In the genomic region with DNA sequence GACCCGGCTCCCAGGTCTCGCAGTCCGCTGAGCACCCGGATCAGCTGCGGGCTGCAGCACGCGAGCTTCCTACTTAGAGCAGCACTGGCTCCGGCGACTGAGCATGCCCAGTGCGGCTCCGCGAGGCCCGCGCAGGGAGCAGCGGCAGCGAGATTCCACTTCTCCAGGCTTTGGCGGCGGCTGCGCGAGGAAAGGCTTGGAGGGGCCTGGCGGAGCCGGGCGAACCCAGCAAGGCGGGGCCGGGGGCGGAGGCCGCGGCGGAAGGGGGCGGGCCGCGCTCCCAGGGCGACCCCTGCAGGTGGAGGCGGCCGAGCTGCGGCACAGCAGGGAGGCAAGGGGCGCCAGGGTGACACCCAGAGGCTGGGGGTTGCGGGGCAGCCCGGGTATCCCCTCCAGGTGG, we compare ENCODE assay signal across 8 mouse cellular contexts. TPM values are rescaled to one million over a fixed set of nuclear protein-coding genes. Genes with fewer than 3 reads are reported as not detected.
DNase-seq lines count a peak whose midpoint lies in the region; ATAC-seq lines count a peak whose summit lies in the region.

Apbb2 (minus strand) TSS at position 188 of the 400 bp plus-strand sequence.

- H3K36me3 ChIP-seq in hindbrain, embryonic 14.5 days (replicated peaks; ENCODE audit: control insufficient read depth, insufficient read depth): no peaks in the 10 kb centered on the region

- DNase-seq in NIH3T3 (ENCODE audit: low read depth): peak; percentile 97
- DNase-seq in cerebellum, postnatal 10 days: peak; percentile 96 to 98
- DNase-seq in frontal cortex, postnatal 36 days (ENCODE audit: low spot score in 2 of 2): peak; percentile 93 to 96
- DNase-seq in hindbrain, embryonic 14.5 days (ENCODE audit: low spot score): peak; percentile 94
- DNase-seq in layer of hippocampus, postnatal 25 days (ENCODE audit: extremely low spot score in 1 of 2, low spot score in 1 of 2): peak; percentile 87 to 90
- DNase-seq in lung, postnatal 14 days: peak; percentile 95
- DNase-seq in retina, embryonic 14.5 days (ENCODE audit: low spot score): peak; percentile 95
- DNase-seq in thymus, postnatal 36 days: peak; percentile 91 to 92

- H3K27me3 ChIP-seq in hindbrain, embryonic 14.5 days (ENCODE audit: control insufficient read depth, insufficient read depth, low read length): no peaks in the 10 kb centered on the region

- peak within 1 kb of the TSS; percentile 92 for H3K9ac ChIP-seq in hindbrain, embryonic 14.5 days

- peaks cover 34% of the 10 kb centered on the region for H3K4me1 ChIP-seq in hindbrain, embryonic 14.5 days (replicated peaks; ENCODE audit: control insufficient read depth, insufficient read depth, low read length)

- H3K9me3 ChIP-seq in hindbrain, embryonic 14.5 days (ENCODE audit: control insufficient read depth, low read length): no peaks in the 10 kb centered on the region

- peak; percentile 92 for ATAC-seq in hindbrain, embryonic 14.5 days (ENCODE audit: low FRiP score)

- under 1% methylated on average over 38 of the region's 39 CpGs for WGBS in hindbrain, embryonic 14.5 days

- H3K4me3 ChIP-seq in hindbrain, embryonic 14.5 days (replicated peaks; ENCODE audit: low read length): peak within 1 kb of the TSS; percentile 70

- H3K4me2 ChIP-seq in hindbrain, embryonic 14.5 days (replicated peaks): peak within 1 kb of the TSS; percentile 62

- H3K27ac ChIP-seq in hindbrain, embryonic 14.5 days: peak within 1 kb of the TSS; percentile 92

RNA-seq across cellular contexts. Expression of gene Apbb2, which starts in this region (rescaled TPM):
- 113 and 123 TPM in 2 replicates for polyA plus RNA-seq in hindbrain, embryonic 14.5 days (2014; fragmentation: Nextera tagmentation; extraction: Ambion mirVana)
- total RNA-seq in layer of hippocampus, postnatal 25 days (2021): 10 to 100 TPM; 53.4 to 57.1 TPM

Comparison
In these comparisons a context has a peak if more than half of its experiments do, and no peak if none do; other contexts are left out.
1. Peak in every context shown above with its lines: DNase-seq, ATAC-seq, H3K4me3 ChIP-seq and H3K27ac ChIP-seq.